Mouse (Mus musculus) spleen, postnatal 36 days (tissue): ENCODE data around the gene Ccdc47.

Source experiments
- DNase-seq, 2 experiments: peaks; one replicate each; pipeline ENCODE4 v3.0.0; 2022; ENCODE audit warnings: low spot score in 2 of 2, mixed read lengths in 1 of 2

Gene Ccdc47

GRCm38 (mm10) chr11:106198277-106198676, 17.9 kb downstream of the Ccdc47 start:
- DNase-seq: no peak

GRCm38 (mm10) chr11:106195341-106195740, 20.8 kb downstream of the Ccdc47 start:
- no peak for DNase-seq

- no peak for DNase-seq
Measured at GRCm38 (mm10) chr11:106194891-106195290, 21.3 kb downstream of the Ccdc47 start.

GRCm38 (mm10) chr11:106194155-106194541, 22.0 kb downstream of the Ccdc47 start:
- DNase-seq: no peak

- peak; percentile 97 for DNase-seq
Measured at GRCm38 (mm10) chr11:106193371-106194154, 22.6 kb downstream of the Ccdc47 start.

GRCm38 (mm10) chr11:106192657-106193370, 23.3 kb downstream of the Ccdc47 start:
- peak in 1 of 2 experiments; percentile 43 for DNase-seq

- DNase-seq: no peak
Measured at GRCm38 (mm10) chr11:106192241-106192640, 23.9 kb downstream of the Ccdc47 start.

- DNase-seq: no peak
Measured at GRCm38 (mm10) chr11:106191716-106192115, 24.4 kb downstream of the Ccdc47 start.

GRCm38 (mm10) chr11:106187326-106187725, 28.8 kb downstream of the Ccdc47 start:
- no peak for DNase-seq

- peak; percentile 46 to 49 for DNase-seq
Measured at GRCm38 (mm10) chr11:106180449-106180801, 35.7 kb downstream of the Ccdc47 start.

- no peak for DNase-seq
Measured at GRCm38 (mm10) chr11:106179711-106180448, 36.3 kb downstream of the Ccdc47 start.

GRCm38 (mm10) chr11:106178036-106178782, 37.9 kb downstream of the Ccdc47 start:
- no peak for DNase-seq

GRCm38 (mm10) chr11:106176372-106176771, 39.8 kb downstream of the Ccdc47 start:
- DNase-seq: no peak

GRCm38 (mm10) chr11:106175081-106175480, 41.1 kb downstream of the Ccdc47 start:
- no peak for DNase-seq

- no peak for DNase-seq
Measured at GRCm38 (mm10) chr11:106174372-106174771, 41.8 kb downstream of the Ccdc47 start.

- DNase-seq: no peak
Measured at GRCm38 (mm10) chr11:106173228-106173627, 42.9 kb downstream of the Ccdc47 start.

- DNase-seq: peak; percentile 51 to 61
Measured at GRCm38 (mm10) chr11:106170807-106171206, 45.3 kb downstream of the Ccdc47 start.

GRCm38 (mm10) chr11:106167435-106167834, 48.7 kb downstream of the Ccdc47 start:
- DNase-seq: peak; percentile 71 to 76

- no peak for DNase-seq
Measured at GRCm38 (mm10) chr11:106164601-106165180, 51.5 kb downstream of the Ccdc47 start.

- DNase-seq: no peak
Measured at GRCm38 (mm10) chr11:106163546-106163945, 52.6 kb downstream of the Ccdc47 start.

- DNase-seq: no peak
Measured at GRCm38 (mm10) chr11:106162237-106162636, 53.9 kb downstream of the Ccdc47 start.
